Mouse (Mus musculus) kidney, postnatal 0 days (tissue): ENCODE results near the gene Prss37. TPM values are rescaled to one million over a fixed set of nuclear protein-coding genes. Genes with fewer than 3 reads are reported as not detected.

Experiments used
- ATAC-seq: fragments of 200-750 bp; cut with Nextera tagmentation; replicated peaks from 2 replicates; pipeline ENCODE4 v1.8.0; 2017; ENCODE audit warnings: low read depth, moderate number of reproducible peaks, moderate TSS enrichment, moderate library complexity; ENCODE audit not compliant: low FRiP score
- DNase-seq: peaks from one replicate; pipeline ENCODE4 v3.0.0-alpha.2; 2016; ENCODE audit warnings: low spot score
- H3K27ac ChIP-seq: fragments of 300-500 bp; sonication (generic); 2 replicates; pipeline ENCODE4 v1.5.1; 2014; ENCODE audit warnings: mild to moderate bottlenecking
- H3K27me3 ChIP-seq: fragments of 300-500 bp; sonication (generic); 2 replicates; pipeline ENCODE4 v1.6.1; 2014; ENCODE audit warnings: low read length, mixed read lengths; ENCODE audit not compliant: insufficient read depth
- H3K36me3 ChIP-seq: fragments of 300-500 bp; sonication (generic); 2 replicates; pipeline ENCODE4 v1.6.1; 2014; ENCODE audit warnings: low read length, mixed read lengths; ENCODE audit not compliant: insufficient read depth
- H3K4me1 ChIP-seq: fragments of 300-500 bp; sonication (generic); replicated peaks from 2 replicates; pipeline ENCODE4 v1.6.1; 2014; ENCODE audit warnings: antibody characterized with exemption, low read length, mixed read lengths; ENCODE audit not compliant: insufficient read depth
- H3K4me2 ChIP-seq: fragments of 300-500 bp; sonication (generic); 2 replicates; pipeline ENCODE4 v1.6.1; 2014; ENCODE audit warnings: mild to moderate bottlenecking, low read length, moderate library complexity, mixed read lengths
- H3K4me3 ChIP-seq: fragments of 300-500 bp; sonication (generic); replicated peaks from 2 replicates; pipeline ENCODE4 v1.5.1; 2014; ENCODE audit warnings: low read depth, low read length
- H3K9ac ChIP-seq: fragments of 300-500 bp; sonication (generic); 2 replicates; pipeline ENCODE4 v1.6.1; 2014; ENCODE audit warnings: low read depth, low read length
- H3K9me3 ChIP-seq: fragments of 300-500 bp; sonication (generic); replicated peaks from 2 replicates; pipeline ENCODE4 v1.6.1; 2016; ENCODE audit warnings: low read length, inconsistent platforms, mixed read lengths
- CTCF ChIP-seq: IDR thresholded peaks from 2 replicates; pipeline ENCODE4 v1.5.1; 2016; ENCODE audit warnings: antibody characterized with exemption, low read depth, mild to moderate bottlenecking, moderate library complexity
- WGBS: fragments of 180-500 bp; shearing (Covaris S2); extraction: QIAGEN DNeasy Blood & Tissue Kit; methylation state at CpG from one replicate; pipeline ENCODE4 v1.1.7; 2014; 5-methylcytosine and 5-hydroxymethylcytosine counted together
- polyA plus RNA-seq: library from polyadenylated mRNA; unstranded; fragments of >200 nt; fragmentation: Nextera tagmentation; extraction: Ambion mirVana; gene quantifications from 2 replicates; pipeline ENCODE4 v1.2.1, GENCODE M21; 2015

Prss37 gene
- polyA plus RNA-seq, 1 experiment from 2014 or later, result not detected

- Histone ChIP-seq H3K9me3 (no peaks in the 10 kb centered on the region), H3K4me1 (0 out of 2 replicates have a peak, but pooled peaks cover 3% of the 10 kb centered on the region), H3K4me3 (no peak overlapping the region), H3K27me3 (no peaks in the 10 kb centered on the region), H3K9ac (no peak overlapping the region), H3K4me2 (no peak overlapping the region), H3K27ac (no peak overlapping the region), H3K36me3 (peaks cover 36% of the 10 kb centered on the region)
- ATAC-seq, result no peak
- WGBS, result 81% methylated on average over 4 of the region's 4 CpGs
- no peak for TF ChIP-seq CTCF
- no peak for DNase-seq
Measured at GRCm38 (mm10) chr6:40476132-40476531, 43.2 kb downstream of the Prss37 start.

- H3K27me3 ChIP-seq, result no peaks in the 10 kb centered on the region
- H3K4me3 ChIP-seq, result peak overlapping the region; percentile 74
- peaks cover 18% of the 10 kb centered on the region for H3K36me3 ChIP-seq
- H3K9ac ChIP-seq, result peak overlapping the region; percentile 95
- no peak for ATAC-seq
- peak overlapping the region; percentile 97 for H3K27ac ChIP-seq
- 0% methylated on average over 7 of the region's 7 CpGs for WGBS
- no peaks in the 10 kb centered on the region for H3K9me3 ChIP-seq
- no peak for DNase-seq
- peak overlapping the region; percentile 75 for H3K4me2 ChIP-seq
- 0 out of 2 replicates have a peak, but pooled peaks cover 3% of the 10 kb centered on the region for H3K4me1 ChIP-seq
- no peak for TF ChIP-seq CTCF
Measured at GRCm38 (mm10) chr6:40471720-40472010, 47.6 kb downstream of the Prss37 start.

- ATAC-seq, result peak; percentile 99
- WGBS, result under 1% methylated on average over 54 of the region's 54 CpGs
- Histone ChIP-seq H3K4me2 (peak within 1 kb of the TSS; percentile 75), H3K27me3 (no peaks in the 10 kb centered on the region), H3K36me3 (peaks cover 16% of the 10 kb centered on the region), H3K9me3 (no peaks in the 10 kb centered on the region), H3K4me1 (0 out of 2 replicates have a peak, but pooled peaks cover 3% of the 10 kb centered on the region), H3K4me3 (peak within 1 kb of the TSS; percentile 74), H3K27ac (peak within 1 kb of the TSS; percentile 97), H3K9ac (peak within 1 kb of the TSS; percentile 95)
- peak; percentile 97 for DNase-seq
- TF ChIP-seq CTCF, result peak; percentile 32; the same call in 1 of the 2 replicates
Measured at GRCm38 (mm10) chr6:40470916-40471719, 48.2 kb downstream of the Prss37 start, which contains the start of gene Ssbp1. Ssbp1 (plus strand) TSS chr6:40471352.

GRCm38 (mm10) chr6:40465710-40466109, 53.6 kb downstream of the Prss37 start:
- H3K27me3 ChIP-seq, result no peaks in the 10 kb centered on the region
- no peaks in the 10 kb centered on the region for H3K4me1 ChIP-seq
- H3K9me3 ChIP-seq, result no peaks in the 10 kb centered on the region
- H3K36me3 ChIP-seq, result no peaks in the 10 kb centered on the region
- WGBS, result 58% methylated on average over 6 of the region's 6 CpGs
- no peak overlapping the region for H3K9ac ChIP-seq
- no peak overlapping the region for H3K4me2 ChIP-seq
- no peak for ATAC-seq
- peak; percentile 58 for TF ChIP-seq CTCF
- H3K4me3 ChIP-seq, result no peak overlapping the region
- peak; percentile 15 for DNase-seq
- no peak overlapping the region for H3K27ac ChIP-seq

Other genes starting within 250 kb of the Prss37 start
- 32.0 and 36.4 TPM in 2 replicates for gene Agk, start 194.3 kb downstream of the Prss37 start, polyA plus RNA-seq
- gene E330009J07Rik, start 83.4 kb downstream of the Prss37 start, polyA plus RNA-seq, result 6.9 TPM in 2 replicates
- 0.04 TPM in 1 of 2 replicates, not detected in the other for gene Wee2, start 80.4 kb downstream of the Prss37 start, polyA plus RNA-seq
- gene Ssbp1, start 48.2 kb downstream of the Prss37 start, polyA plus RNA-seq, result 184 and 196 TPM in 2 replicates
- gene Tas2r137, start 28.3 kb downstream of the Prss37 start, polyA plus RNA-seq, result not detected in 2 replicates
- not detected in 2 replicates for gene Tas2r108, start 26.0 kb downstream of the Prss37 start, polyA plus RNA-seq
- 0.03 and 0.12 TPM in 2 replicates for gene Olfr461, start 35.5 kb upstream of the Prss37 start, polyA plus RNA-seq
- gene Olfr460, start 50.0 kb upstream of the Prss37 start, polyA plus RNA-seq, result not detected in 2 replicates
- 0.42 and 0.84 TPM in 2 replicates for gene Clec5a, start 66.3 kb upstream of the Prss37 start, polyA plus RNA-seq
- gene Tas2r138, start 93.8 kb upstream of the Prss37 start, polyA plus RNA-seq, result not detected in 2 replicates
- 2.3 and 3.3 TPM in 2 replicates for gene Mgam, start 109.3 kb upstream of the Prss37 start, polyA plus RNA-seq